Mouse (Mus musculus): Measurements from ENCODE around the gene Lmx1b.

Lmx1b gene

GRCm38 (mm10) chr2:33636628-33637188, 3.6 kb downstream of the Lmx1b start:
- TF ChIP-seq GATA4 (IDR thresholded peaks at IDR 0.05; ENCODE audit: insufficient replicate concordance, low read length): no peak

- no peak for TF ChIP-seq GATA4 (IDR thresholded peaks at IDR 0.05; ENCODE audit: insufficient replicate concordance, low read length)
Observed at GRCm38 (mm10) chr2:33636117-33636521, 4.2 kb downstream of the Lmx1b start.

GRCm38 (mm10) chr2:33635323-33636116, 4.8 kb downstream of the Lmx1b start:
- no peak for TF ChIP-seq GATA4 (IDR thresholded peaks at IDR 0.05; ENCODE audit: insufficient replicate concordance, low read length)

GRCm38 (mm10) chr2:33634481-33635090, 5.7 kb downstream of the Lmx1b start:
- no peak for TF ChIP-seq GATA4 (IDR thresholded peaks at IDR 0.05; ENCODE audit: insufficient replicate concordance, low read length)

- TF ChIP-seq GATA4 (IDR thresholded peaks at IDR 0.05; ENCODE audit: insufficient replicate concordance, low read length): no peak
Observed at GRCm38 (mm10) chr2:33633955-33634354, 6.4 kb downstream of the Lmx1b start.

- TF ChIP-seq GATA4 (IDR thresholded peaks at IDR 0.05; ENCODE audit: insufficient replicate concordance, low read length): no peak
Observed at GRCm38 (mm10) chr2:33633237-33633636, 7.1 kb downstream of the Lmx1b start.

- no peak for TF ChIP-seq GATA4 (IDR thresholded peaks at IDR 0.05; ENCODE audit: insufficient replicate concordance, low read length)
Observed at GRCm38 (mm10) chr2:33632551-33633059, 7.7 kb downstream of the Lmx1b start.

GRCm38 (mm10) chr2:33631708-33632343, 8.5 kb downstream of the Lmx1b start:
- TF ChIP-seq GATA4 (IDR thresholded peaks at IDR 0.05; ENCODE audit: insufficient replicate concordance, low read length): no peak

GRCm38 (mm10) chr2:33631022-33631707, 9.1 kb downstream of the Lmx1b start:
- no peak for TF ChIP-seq GATA4 (IDR thresholded peaks at IDR 0.05; ENCODE audit: insufficient replicate concordance, low read length)

- no peak for TF ChIP-seq GATA4 (IDR thresholded peaks at IDR 0.05; ENCODE audit: insufficient replicate concordance, low read length)
Observed at GRCm38 (mm10) chr2:33630081-33631021, 10.0 kb downstream of the Lmx1b start.

- no peak for TF ChIP-seq GATA4 (IDR thresholded peaks at IDR 0.05; ENCODE audit: insufficient replicate concordance, low read length)
Observed at GRCm38 (mm10) chr2:33629641-33630040, 10.7 kb downstream of the Lmx1b start.

GRCm38 (mm10) chr2:33628791-33629190, 11.5 kb downstream of the Lmx1b start:
- TF ChIP-seq GATA4 (IDR thresholded peaks at IDR 0.05; ENCODE audit: insufficient replicate concordance, low read length): no peak

- no peak for TF ChIP-seq GATA4 (IDR thresholded peaks at IDR 0.05; ENCODE audit: insufficient replicate concordance, low read length)
Observed at GRCm38 (mm10) chr2:33627058-33627375, 13.3 kb downstream of the Lmx1b start.
